Mouse (Mus musculus): Measurements from ENCODE around the gene Bbs7. TPM values are rescaled to one million over a fixed set of nuclear protein-coding genes. Genes with fewer than 3 reads are reported as not detected.
A peak's percentile ranks its signal among the peaks of the same experiment; 100 is the strongest.
"Not testable (repeated sequence)": the region's sequence is repeated elsewhere in the genome, so short reads cannot be mapped to it uniquely, and the experiment has no call there.

The Bbs7 gene
- polyA plus RNA-seq, 1 experiment from 2014 or later: 20.6 TPM

- H3K4me2 ChIP-seq (replicated peaks): peak overlapping the region; percentile 64
- H3K4me3 ChIP-seq (replicated peaks; ENCODE audit: low read length): peak overlapping the region; percentile 58; the same call in 1 of the 2 replicates
- H3K27ac ChIP-seq: no peak overlapping the region
- 67% methylated on average over 5 of the region's 5 CpGs for WGBS
- H3K27me3 ChIP-seq (ENCODE audit: control insufficient read depth, insufficient read depth, low read length): no peaks in the 10 kb centered on the region
- peak overlapping the region; percentile 71; the same call in 1 of the 2 replicates for H3K9ac ChIP-seq
- H3K9me3 ChIP-seq (ENCODE audit: control insufficient read depth, low read length): no peaks in the 10 kb centered on the region
- ATAC-seq (ENCODE audit: low FRiP score) (no peak), DNase-seq (ENCODE audit: low spot score) (no peak)
- peaks cover 11% of the 10 kb centered on the region; the same call in 1 of the 2 replicates for H3K4me1 ChIP-seq (replicated peaks; ENCODE audit: control insufficient read depth, insufficient read depth, low read length)
- peaks cover 4% of the 10 kb centered on the region for H3K36me3 ChIP-seq (replicated peaks; ENCODE audit: control insufficient read depth, insufficient read depth)
Measured at GRCm38 (mm10) chr3:36613908-36614255, 605 bp upstream of the Bbs7 start.

GRCm38 (mm10) chr3:36612687-36613086 is 590 bp downstream of the Bbs7 start:
- 6% methylated on average over 6 of the region's 6 CpGs for WGBS
- H3K36me3 ChIP-seq (replicated peaks; ENCODE audit: control insufficient read depth, insufficient read depth): peaks cover 7% of the 10 kb centered on the region

GRCm38 (mm10) chr3:36605894-36606783 is 7.1 kb downstream of the Bbs7 start:
- H3K27me3 ChIP-seq (ENCODE audit: control insufficient read depth, insufficient read depth, low read length): no peaks in the 10 kb centered on the region
- peaks cover 36% of the 10 kb centered on the region for H3K36me3 ChIP-seq (replicated peaks; ENCODE audit: control insufficient read depth, insufficient read depth)
- H3K4me1 ChIP-seq (replicated peaks; ENCODE audit: control insufficient read depth, insufficient read depth, low read length): no peaks in the 10 kb centered on the region
- WGBS: 81% methylated on average over 7 of the region's 7 CpGs
- no peak overlapping the region for H3K4me3 ChIP-seq (replicated peaks; ENCODE audit: low read length)
- no peak for ATAC-seq (ENCODE audit: low FRiP score)
- no peak overlapping the region for H3K9ac ChIP-seq
- no peak overlapping the region for H3K4me2 ChIP-seq (replicated peaks)
- no peaks in the 10 kb centered on the region for H3K9me3 ChIP-seq (ENCODE audit: control insufficient read depth, low read length)
- DNase-seq (ENCODE audit: low spot score): no peak
- H3K27ac ChIP-seq: no peak overlapping the region

More at GRCm38 (mm10) chr3:36612687-36613086, 590 bp downstream of the Bbs7 start:
- Histone ChIP-seq H3K27me3 (ENCODE audit: control insufficient read depth, insufficient read depth, low read length) (no peaks in the 10 kb centered on the region), H3K9ac (peak overlapping the region; percentile 71), H3K4me1 (replicated peaks; ENCODE audit: control insufficient read depth, insufficient read depth, low read length) (peaks cover 11% of the 10 kb centered on the region; the same call in 1 of the 2 replicates), H3K27ac (peak overlapping the region; percentile 67), H3K4me3 (replicated peaks; ENCODE audit: low read length) (peak overlapping the region; percentile 58), H3K9me3 (ENCODE audit: control insufficient read depth, low read length) (no peaks in the 10 kb centered on the region), H3K4me2 (replicated peaks) (peak overlapping the region; percentile 64)
- no peak for ATAC-seq (ENCODE audit: low FRiP score)
- DNase-seq (ENCODE audit: low spot score): no peak

- not testable (repeated sequence) for H3K4me3 ChIP-seq (replicated peaks; ENCODE audit: low read length); H3K4me1 ChIP-seq (replicated peaks; ENCODE audit: control insufficient read depth, insufficient read depth, low read length); DNase-seq (ENCODE audit: low spot score); H3K9me3 ChIP-seq (ENCODE audit: control insufficient read depth, low read length); ATAC-seq (ENCODE audit: low FRiP score); H3K4me2 ChIP-seq (replicated peaks); H3K27ac ChIP-seq; H3K27me3 ChIP-seq (ENCODE audit: control insufficient read depth, insufficient read depth, low read length); H3K9ac ChIP-seq
- H3K36me3 ChIP-seq (replicated peaks; ENCODE audit: control insufficient read depth, insufficient read depth): peaks cover 33% of the 10 kb centered on the region
- WGBS: 93% methylated on average over 9 of the region's 9 CpGs
Measured at GRCm38 (mm10) chr3:36599773-36600172, 13.5 kb downstream of the Bbs7 start.

GRCm38 (mm10) chr3:36598811-36599210 is 14.5 kb downstream of the Bbs7 start:
- H3K4me2 ChIP-seq (replicated peaks): no peak overlapping the region
- no peak for DNase-seq (ENCODE audit: low spot score)
- H3K27me3 ChIP-seq (ENCODE audit: control insufficient read depth, insufficient read depth, low read length): no peaks in the 10 kb centered on the region
- H3K4me1 ChIP-seq (replicated peaks; ENCODE audit: control insufficient read depth, insufficient read depth, low read length): no peaks in the 10 kb centered on the region
- 84% methylated on average over 3 of the region's 3 CpGs for WGBS
- no peak overlapping the region for H3K4me3 ChIP-seq (replicated peaks; ENCODE audit: low read length)
- no peak for ATAC-seq (ENCODE audit: low FRiP score)
- H3K9me3 ChIP-seq (ENCODE audit: control insufficient read depth, low read length): no peaks in the 10 kb centered on the region
- no peak overlapping the region for H3K9ac ChIP-seq
- H3K36me3 ChIP-seq (replicated peaks; ENCODE audit: control insufficient read depth, insufficient read depth): peaks cover 33% of the 10 kb centered on the region
- H3K27ac ChIP-seq: no peak overlapping the region

GRCm38 (mm10) chr3:36571827-36572378 is 41.4 kb downstream of the Bbs7 start, which contains the start of gene Ccna2:
Gene Ccna2 (minus strand): TSS chr3:36572150.
- peak within 1 kb of the TSS; percentile 70 for H3K9ac ChIP-seq
- ATAC-seq (ENCODE audit: low FRiP score): peak; percentile 100
- WGBS: under 1% methylated on average over 57 of the region's 60 CpGs

GRCm38 (mm10) chr3:36571361-36571826 is 41.9 kb downstream of the Bbs7 start:
- H3K36me3 ChIP-seq (replicated peaks; ENCODE audit: control insufficient read depth, insufficient read depth): peaks cover 40% of the 10 kb centered on the region
- WGBS: under 1% methylated on average over 46 of the region's 46 CpGs
- ATAC-seq (ENCODE audit: low FRiP score): no peak; the same call in 1 of the 2 replicates
- H3K4me2 ChIP-seq (replicated peaks): peak overlapping the region; percentile 99
- DNase-seq (ENCODE audit: low spot score): no peak
- H3K9ac ChIP-seq: peak overlapping the region; percentile 45
- H3K4me1 ChIP-seq (replicated peaks; ENCODE audit: control insufficient read depth, insufficient read depth, low read length): peaks cover 7% of the 10 kb centered on the region
- no peaks in the 10 kb centered on the region for H3K27me3 ChIP-seq (ENCODE audit: control insufficient read depth, insufficient read depth, low read length)
- H3K9me3 ChIP-seq (ENCODE audit: control insufficient read depth, low read length): no peaks in the 10 kb centered on the region
- H3K27ac ChIP-seq: no peak overlapping the region
- peak overlapping the region; percentile 51 for H3K4me3 ChIP-seq (replicated peaks; ENCODE audit: low read length)

More at GRCm38 (mm10) chr3:36571827-36572378, 41.4 kb downstream of the Bbs7 start, which contains the start of gene Ccna2:
- H3K9me3 ChIP-seq (ENCODE audit: control insufficient read depth, low read length): no peaks in the 10 kb centered on the region
- peak within 1 kb of the TSS; percentile 99 for H3K4me2 ChIP-seq (replicated peaks)
- peaks cover 36% of the 10 kb centered on the region for H3K36me3 ChIP-seq (replicated peaks; ENCODE audit: control insufficient read depth, insufficient read depth)
- H3K27ac ChIP-seq: peak within 1 kb of the TSS; percentile 84
- H3K4me1 ChIP-seq (replicated peaks; ENCODE audit: control insufficient read depth, insufficient read depth, low read length): peaks cover 7% of the 10 kb centered on the region
- DNase-seq (ENCODE audit: low spot score): peak; percentile 96
- H3K4me3 ChIP-seq (replicated peaks; ENCODE audit: low read length): peak within 1 kb of the TSS; percentile 51
- no peaks in the 10 kb centered on the region for H3K27me3 ChIP-seq (ENCODE audit: control insufficient read depth, insufficient read depth, low read length)

- WGBS: 88% methylated on average over 5 of the region's 5 CpGs
- H3K4me3 ChIP-seq (replicated peaks; ENCODE audit: low read length): no peak overlapping the region
- H3K4me1 ChIP-seq (replicated peaks; ENCODE audit: control insufficient read depth, insufficient read depth, low read length): peaks cover 7% of the 10 kb centered on the region
- peaks cover 48% of the 10 kb centered on the region for H3K36me3 ChIP-seq (replicated peaks; ENCODE audit: control insufficient read depth, insufficient read depth)
- DNase-seq (ENCODE audit: low spot score) (no peak), ATAC-seq (ENCODE audit: low FRiP score) (no peak)
- H3K4me2 ChIP-seq (replicated peaks): peak overlapping the region; percentile 99
- H3K27ac ChIP-seq: no peak overlapping the region
- H3K9ac ChIP-seq: no peak overlapping the region
- no peaks in the 10 kb centered on the region for H3K9me3 ChIP-seq (ENCODE audit: control insufficient read depth, low read length)
- H3K27me3 ChIP-seq (ENCODE audit: control insufficient read depth, insufficient read depth, low read length): no peaks in the 10 kb centered on the region
Measured at GRCm38 (mm10) chr3:36569836-36570235, 43.4 kb downstream of the Bbs7 start.

GRCm38 (mm10) chr3:36563666-36564065 is 49.6 kb downstream of the Bbs7 start:
- H3K27me3 ChIP-seq (ENCODE audit: control insufficient read depth, insufficient read depth, low read length): no peaks in the 10 kb centered on the region
- H3K9ac ChIP-seq: no peak overlapping the region
- DNase-seq (ENCODE audit: low spot score) (no peak), ATAC-seq (ENCODE audit: low FRiP score) (no peak)
- H3K4me3 ChIP-seq (replicated peaks; ENCODE audit: low read length): no peak overlapping the region
- no peak overlapping the region for H3K27ac ChIP-seq
- no peaks in the 10 kb centered on the region for H3K9me3 ChIP-seq (ENCODE audit: control insufficient read depth, low read length)
- H3K4me2 ChIP-seq (replicated peaks): no peak overlapping the region
- 91% methylated on average over 3 of the region's 3 CpGs for WGBS
- H3K36me3 ChIP-seq (replicated peaks; ENCODE audit: control insufficient read depth, insufficient read depth): peaks cover 97% of the 10 kb centered on the region
- H3K4me1 ChIP-seq (replicated peaks; ENCODE audit: control insufficient read depth, insufficient read depth, low read length): no peaks in the 10 kb centered on the region
